Mouse (Mus musculus) activated CD4-positive, CD25-positive, alpha-beta regulatory T cell (primary cell): Measurements from ENCODE around the gene Nenf. TPM values are rescaled to one million over a fixed set of nuclear protein-coding genes. Genes with fewer than 3 reads are reported as not detected.

Experiments
- polyA plus RNA-seq, 2 experiments: library from polyadenylated mRNA; unstranded; fragments of 100-300 nt; shearing (Covaris generic); gene quantifications; one replicate each; pipeline ENCODE4 v1.2.1; 2017

The Nenf gene
- polyA plus RNA-seq = 10 to 100 TPM; 16.4 to 20.5 TPM

GRCm38 (mm10) chr1:191317591-191318196 lies at the start of gene Nenf:
TSS of gene Nenf (minus strand) at chr1:191318194.

GRCm38 (mm10) chr1:191325726-191326232 lies 7.8 kb upstream of the Nenf start, which contains the start of gene Tmem206:
TSS of gene Tmem206 (plus strand) at chr1:191325912.

Other genes with a start within 250 kb of the Nenf start
- gene Batf3, start 220.3 kb downstream of the Nenf start, polyA plus RNA-seq = 1 to 10 TPM in 1 of 2 experiments, under 1 TPM in 1; 0.41 to 2.4 TPM
- not detected for gene Fam71a, start 153.4 kb downstream of the Nenf start, polyA plus RNA-seq
- not detected for gene Atf3, start 100.2 kb downstream of the Nenf start, polyA plus RNA-seq
- 10 to 100 TPM; 19.9 to 32.0 TPM for gene Tmem206, start 7.7 kb upstream of the Nenf start, polyA plus RNA-seq
- gene Ppp2r5a, start 85.1 kb upstream of the Nenf start, polyA plus RNA-seq = 100 to 1,000 TPM; 245 to 260 TPM